In genomic region chr8:50180682-50181081, GRCm38 (mm10) we compare ENCODE assay signal across 30 mouse cellular contexts.
DNase-seq lines count a peak whose midpoint lies in the region; ATAC-seq and TF ChIP-seq lines count a peak whose summit lies in the region.
"Had no signal": no experiment of that assay in that cellular context is flagged by ENCODE, and none has a peak within 500 bp of the region (broad histone marks: within the 10 kb centered on the region; RNA-seq: fewer than 3 reads in every experiment).

No protein-coding gene starts in this region.

- H3K4me1 ChIP-seq in hindbrain, postnatal 0 days (ENCODE audit: insufficient read depth, low read length) = no peaks in the 10 kb centered on the region
- H3K4me1 ChIP-seq in hindbrain, embryonic 12.5 days = no peaks in the 10 kb centered on the region
- peaks cover 3% of the 10 kb centered on the region; the same call in 1 of the 2 replicates for H3K4me1 ChIP-seq in cerebellum, adult 2 months (ENCODE audit: control insufficient read depth, insufficient read depth, low read length)
- H3K4me1 ChIP-seq: embryonic facial prominence, embryonic 10.5 days; embryonic facial prominence, embryonic 15.5 days; forebrain, embryonic 12.5 days; heart, embryonic 13.5 days; hindbrain, embryonic 15.5 days; limb, embryonic 13.5 days; liver, embryonic 12.5 days; megakaryocyte, embryonic 14.5 days; midbrain, embryonic 12.5 days had no signal

- H3K9me3 ChIP-seq in hindbrain, postnatal 0 days (ENCODE audit: low read length) = no peaks in the 10 kb centered on the region
- H3K9me3 ChIP-seq in hindbrain, embryonic 12.5 days (replicated peaks) = no peaks in the 10 kb centered on the region
- H3K9me3 ChIP-seq: embryonic facial prominence, embryonic 10.5 days; embryonic facial prominence, embryonic 15.5 days; forebrain, embryonic 12.5 days; G1E; heart, embryonic 13.5 days; hindbrain, embryonic 15.5 days; limb, embryonic 13.5 days; liver, embryonic 12.5 days; midbrain, embryonic 12.5 days had no signal

- no peak overlapping the region for H3K4me2 ChIP-seq in hindbrain, postnatal 0 days (ENCODE audit: low read depth, low read length)
- H3K4me2 ChIP-seq in hindbrain, embryonic 12.5 days (replicated peaks) = no peak overlapping the region
- H3K4me2 ChIP-seq: embryonic facial prominence, embryonic 15.5 days; forebrain, embryonic 12.5 days; heart, embryonic 13.5 days; hindbrain, embryonic 15.5 days; limb, embryonic 13.5 days; liver, embryonic 12.5 days; midbrain, embryonic 12.5 days had no signal

- TF ChIP-seq CTCF in hindbrain, postnatal 0 days (IDR thresholded peaks at IDR 0.05; ENCODE audit: low read depth) = no peak
- TF ChIP-seq CTCF in cerebellum, adult 2 months (IDR thresholded peaks at IDR 0.05; ENCODE audit: borderline replicate concordance, insufficient read depth, low read depth, low read length) = no peak

- H3K36me3 ChIP-seq in hindbrain, postnatal 0 days (ENCODE audit: insufficient read depth, low read length) = no peaks in the 10 kb centered on the region
- H3K36me3 ChIP-seq in hindbrain, embryonic 12.5 days = no peaks in the 10 kb centered on the region
- H3K36me3 ChIP-seq: embryonic facial prominence, embryonic 10.5 days; embryonic facial prominence, embryonic 15.5 days; forebrain, embryonic 12.5 days; G1E; heart, embryonic 13.5 days; hindbrain, embryonic 15.5 days; limb, embryonic 13.5 days; liver, embryonic 12.5 days; midbrain, embryonic 12.5 days had no signal

- no peak for TF ChIP-seq POLR2A in cerebellum, adult 2 months (IDR thresholded peaks at IDR 0.05; ENCODE audit: borderline replicate concordance, insufficient read depth, low read length)

- H3K4me3 ChIP-seq in hindbrain, postnatal 0 days (ENCODE audit: low read length) = no peak overlapping the region
- H3K4me3 ChIP-seq in hindbrain, embryonic 12.5 days = no peak overlapping the region
- no peak overlapping the region for H3K4me3 ChIP-seq in cerebellum, adult 2 months (replicated peaks; ENCODE audit: insufficient read depth, low read depth, low read length)
- H3K4me3 ChIP-seq: embryonic facial prominence, embryonic 10.5 days; embryonic facial prominence, embryonic 15.5 days; forebrain, embryonic 12.5 days; heart, embryonic 13.5 days; hindbrain, embryonic 15.5 days; limb, embryonic 13.5 days; liver, embryonic 12.5 days; megakaryocyte, embryonic 14.5 days; midbrain, embryonic 12.5 days had no signal

- DNase-seq in hindbrain, postnatal 0 days (ENCODE audit: low spot score) = peak; percentile 59
- peak; percentile 58 for DNase-seq in brain, adult 2 months (ENCODE audit: low read depth, low spot score)
- DNase-seq in cerebellum, adult 2 months = peak; percentile 18 to 77
- DNase-seq in cerebellum, postnatal 14 days = peak; percentile 65 to 82
- DNase-seq in right cerebral cortex, adult 18-20 months = no peak
- DNase-seq in layer of hippocampus, adult 11-12 months (ENCODE audit: low spot score) = no peak
- DNase-seq: adrenal gland, adult 8-10 months; gastrocnemius, postnatal 10 days; heart, postnatal 10 days; kidney, adult 18-20 months; kidney, postnatal 4 days; lung, adult 18-20 months; lung, postnatal 4 days; right cerebral cortex, postnatal 4 days; thymus, adult 2 months; thymus, postnatal 36 days had no signal

- ATAC-seq in hindbrain, postnatal 0 days = no peak
- ATAC-seq in hindbrain, embryonic 12.5 days (ENCODE audit: low FRiP score) = no peak
- ATAC-seq: liver, embryonic 12.5 days; lung, postnatal 0 days had no signal

- no peak overlapping the region for H3K27ac ChIP-seq in hindbrain, postnatal 0 days
- H3K27ac ChIP-seq in hindbrain, embryonic 12.5 days = no peak overlapping the region
- H3K27ac ChIP-seq in cerebellum, adult 2 months (ENCODE audit: insufficient read depth, low read length) = no peak overlapping the region
- H3K27ac ChIP-seq: embryonic facial prominence, embryonic 10.5 days; embryonic facial prominence, embryonic 15.5 days; forebrain, embryonic 12.5 days; heart, embryonic 13.5 days; hindbrain, embryonic 15.5 days; kidney, postnatal 0 days; limb, embryonic 13.5 days; liver, embryonic 12.5 days; midbrain, embryonic 12.5 days; stomach, postnatal 0 days had no signal

- H3K9ac ChIP-seq in hindbrain, postnatal 0 days (replicated peaks; ENCODE audit: low read length) = no peak overlapping the region
- H3K9ac ChIP-seq in hindbrain, embryonic 12.5 days = no peak overlapping the region
- H3K9ac ChIP-seq: embryonic facial prominence, embryonic 15.5 days; forebrain, embryonic 12.5 days; heart, embryonic 13.5 days; hindbrain, embryonic 15.5 days; limb, embryonic 13.5 days; liver, embryonic 12.5 days; midbrain, embryonic 12.5 days had no signal

- H3K27me3 ChIP-seq in hindbrain, postnatal 0 days (ENCODE audit: insufficient read depth, low read length) = no peaks in the 10 kb centered on the region
- no peaks in the 10 kb centered on the region for H3K27me3 ChIP-seq in hindbrain, embryonic 12.5 days
- no peaks in the 10 kb centered on the region for H3K27me3 ChIP-seq in cerebellum, adult 2 months (ENCODE audit: control insufficient read depth, insufficient read depth, low read length)
- H3K27me3 ChIP-seq: embryonic facial prominence, embryonic 15.5 days; forebrain, embryonic 12.5 days; heart, embryonic 13.5 days; hindbrain, embryonic 15.5 days; limb, embryonic 13.5 days; liver, embryonic 12.5 days; megakaryocyte, embryonic 14.5 days; midbrain, embryonic 12.5 days had no signal

Comparison
In these comparisons a context has a peak if more than half of its experiments do, and no peak if none do; other contexts are left out.
1. DNase-seq: peak in hindbrain, postnatal 0 days (single experiment), brain, adult 2 months (single experiment), cerebellum, adult 2 months (2 of 2) and cerebellum, postnatal 14 days (2 of 2); none in right cerebral cortex, adult 18-20 months (single experiment) and layer of hippocampus, adult 11-12 months (single experiment).